Mouse (Mus musculus) intestine, embryonic 15.5 days (tissue): ENCODE results near the gene Pamr1. TPM values are rescaled to one million over a fixed set of nuclear protein-coding genes. Genes with fewer than 3 reads are reported as not detected.

Experiments used
- ATAC-seq: fragments of 200-750 bp; cut with Nextera tagmentation; 2 replicates; pipeline ENCODE4 v1.8.0; 2017; ENCODE audit warnings: moderate TSS enrichment, moderate library complexity
- H3K27ac ChIP-seq: fragments of 300-500 bp; sonication (generic); 2 replicates; pipeline ENCODE4 v1.5.1; 2015; ENCODE audit warnings: mild to moderate bottlenecking, inconsistent platforms
- H3K27me3 ChIP-seq: fragments of 300-500 bp; sonication (generic); replicated peaks from 2 replicates; pipeline ENCODE4 v1.6.1; 2015; ENCODE audit warnings: inconsistent platforms
- H3K36me3 ChIP-seq: fragments of 300-500 bp; sonication (generic); 2 replicates; pipeline ENCODE4 v1.6.1; 2015; ENCODE audit warnings: inconsistent platforms
- H3K4me1 ChIP-seq: fragments of 300-500 bp; sonication (generic); replicated peaks from 2 replicates; pipeline ENCODE4 v1.6.1; 2015; ENCODE audit warnings: inconsistent platforms
- H3K4me2 ChIP-seq: fragments of 300-500 bp; sonication (generic); replicated peaks from 2 replicates; pipeline ENCODE4 v1.6.1; 2015; ENCODE audit warnings: mild to moderate bottlenecking, inconsistent platforms
- H3K4me3 ChIP-seq: fragments of 300-500 bp; sonication (generic); replicated peaks from 2 replicates; pipeline ENCODE4 v1.5.1; 2015; ENCODE audit warnings: inconsistent platforms
- H3K9ac ChIP-seq: fragments of 300-500 bp; sonication (generic); 2 replicates; pipeline ENCODE4 v1.6.1; 2015; ENCODE audit warnings: inconsistent platforms
- H3K9me3 ChIP-seq: fragments of 300-500 bp; sonication (generic); 2 replicates; pipeline ENCODE4 v1.6.1; 2016; ENCODE audit warnings: inconsistent platforms
- WGBS: fragments of 180-500 bp; shearing (Covaris S2); methylation state at CpG from one replicate; pipeline ENCODE4 v1.1.7; 2015; 5-methylcytosine and 5-hydroxymethylcytosine counted together
- polyA plus RNA-seq: library from polyadenylated mRNA; unstranded; fragments of >200 nt; fragmentation: Nextera tagmentation; extraction: Ambion mirVana; gene quantifications from 2 replicates; pipeline ENCODE4 v1.2.1, GENCODE M21; 2015

Pamr1 gene
- polyA plus RNA-seq, 1 experiment from 2014 or later, result 43.5 TPM

GRCm38 (mm10) chr2:102655966-102656725, 106.3 kb downstream of the Pamr1 start:
- H3K4me3 ChIP-seq, result no peak overlapping the region
- 70% methylated on average over 8 of the region's 8 CpGs for WGBS
- ATAC-seq, result no peak
- peaks cover 6% of the 10 kb centered on the region; the same call in 1 of the 2 replicates for H3K4me1 ChIP-seq
- no peak overlapping the region for H3K9ac ChIP-seq
- H3K27me3 ChIP-seq, result peaks cover 33% of the 10 kb centered on the region
- H3K9me3 ChIP-seq, result no peaks in the 10 kb centered on the region
- H3K4me2 ChIP-seq, result no peak overlapping the region
- H3K27ac ChIP-seq, result no peak overlapping the region
- no peaks in the 10 kb centered on the region for H3K36me3 ChIP-seq

- no peak for ATAC-seq
- peaks cover 33% of the 10 kb centered on the region for H3K27me3 ChIP-seq
- peak overlapping the region; percentile 96 for H3K4me2 ChIP-seq
- WGBS, result 25% methylated on average over 7 of the region's 7 CpGs
- no peak overlapping the region for H3K9ac ChIP-seq
- H3K4me1 ChIP-seq, result peaks cover 6% of the 10 kb centered on the region; the same call in 1 of the 2 replicates
- H3K27ac ChIP-seq, result no peak overlapping the region
- H3K9me3 ChIP-seq, result no peaks in the 10 kb centered on the region
- H3K36me3 ChIP-seq, result no peaks in the 10 kb centered on the region
- H3K4me3 ChIP-seq, result no peak overlapping the region
These were observed 107.9 kb downstream of the Pamr1 start for GRCm38 (mm10) chr2:102657726-102658125.

GRCm38 (mm10) chr2:102658163-102658660, 108.4 kb downstream of the Pamr1 start, which contains the start of gene Slc1a2:
Gene Slc1a2, plus strand, starts transcription at chr2:102658659.
- WGBS, result 1% methylated on average over 20 of the region's 20 CpGs
- peak; percentile 26; the same call in 1 of the 2 replicates for ATAC-seq
- H3K9me3 ChIP-seq, result no peaks in the 10 kb centered on the region
- no peaks in the 10 kb centered on the region for H3K36me3 ChIP-seq
- peak within 1 kb of the TSS; percentile 63 for H3K4me3 ChIP-seq
- H3K27ac ChIP-seq, result no peak within 1 kb of the TSS
- peak within 1 kb of the TSS; percentile 48 for H3K9ac ChIP-seq
- peaks cover 33% of the 10 kb centered on the region for H3K27me3 ChIP-seq
- peak within 1 kb of the TSS; percentile 96 for H3K4me2 ChIP-seq
- peaks cover 6% of the 10 kb centered on the region; the same call in 1 of the 2 replicates for H3K4me1 ChIP-seq

- Histone ChIP-seq H3K9me3 (no peaks in the 10 kb centered on the region), H3K4me2 (peak overlapping the region; percentile 96), H3K9ac (peak overlapping the region; percentile 48), H3K27me3 (peaks cover 33% of the 10 kb centered on the region), H3K4me1 (peaks cover 6% of the 10 kb centered on the region; the same call in 1 of the 2 replicates), H3K36me3 (no peaks in the 10 kb centered on the region), H3K4me3 (peak overlapping the region; percentile 63), H3K27ac (no peak overlapping the region)
- peak; percentile 88 for ATAC-seq
- under 1% methylated on average over 79 of the region's 80 CpGs for WGBS
These were observed 109.1 kb downstream of the Pamr1 start for GRCm38 (mm10) chr2:102658661-102659520.

GRCm38 (mm10) chr2:102659521-102659830, 109.7 kb downstream of the Pamr1 start:
- peak overlapping the region; percentile 63 for H3K4me3 ChIP-seq
- no peak overlapping the region for H3K27ac ChIP-seq
- no peaks in the 10 kb centered on the region for H3K9me3 ChIP-seq
- peaks cover 6% of the 10 kb centered on the region; the same call in 1 of the 2 replicates for H3K4me1 ChIP-seq
- peaks cover 33% of the 10 kb centered on the region for H3K27me3 ChIP-seq
- H3K4me2 ChIP-seq, result peak overlapping the region; percentile 96
- H3K9ac ChIP-seq, result no peak overlapping the region
- 2% methylated on average over 10 of the region's 10 CpGs for WGBS
- no peaks in the 10 kb centered on the region for H3K36me3 ChIP-seq
- ATAC-seq, result no peak

- Histone ChIP-seq H3K27me3 (peaks cover 33% of the 10 kb centered on the region), H3K9ac (no peak overlapping the region), H3K36me3 (no peaks in the 10 kb centered on the region), H3K4me3 (no peak overlapping the region), H3K4me1 (peaks cover 6% of the 10 kb centered on the region; the same call in 1 of the 2 replicates), H3K27ac (no peak overlapping the region), H3K9me3 (no peaks in the 10 kb centered on the region), H3K4me2 (no peak overlapping the region)
- 63% methylated on average over 2 of the region's 2 CpGs for WGBS
- ATAC-seq, result no peak
These were observed 111.2 kb downstream of the Pamr1 start for GRCm38 (mm10) chr2:102661052-102661451.

- Histone ChIP-seq H3K27me3 (peaks cover 25% of the 10 kb centered on the region), H3K9ac (no peak overlapping the region), H3K4me1 (peaks cover 6% of the 10 kb centered on the region; the same call in 1 of the 2 replicates), H3K4me2 (no peak overlapping the region), H3K27ac (no peak overlapping the region), H3K4me3 (no peak overlapping the region), H3K36me3 (no peaks in the 10 kb centered on the region), H3K9me3 (no peaks in the 10 kb centered on the region)
- ATAC-seq, result no peak
- 63% methylated on average over 9 of the region's 9 CpGs for WGBS
These were observed 113.1 kb downstream of the Pamr1 start for GRCm38 (mm10) chr2:102662911-102663310.

- no peak overlapping the region for H3K27ac ChIP-seq
- WGBS, result 24% methylated on average over 6 of the region's 6 CpGs
- peaks cover 3% of the 10 kb centered on the region; the same call in 1 of the 2 replicates for H3K4me1 ChIP-seq
- H3K36me3 ChIP-seq, result no peaks in the 10 kb centered on the region
- no peak overlapping the region for H3K4me2 ChIP-seq
- H3K9me3 ChIP-seq, result no peaks in the 10 kb centered on the region
- H3K9ac ChIP-seq, result no peak overlapping the region
- no peak overlapping the region for H3K4me3 ChIP-seq
- peaks cover 22% of the 10 kb centered on the region for H3K27me3 ChIP-seq
- no peak for ATAC-seq
These were observed 113.5 kb downstream of the Pamr1 start for GRCm38 (mm10) chr2:102663339-102663738.

GRCm38 (mm10) chr2:102663865-102664264, 114.1 kb downstream of the Pamr1 start:
- no peak overlapping the region for H3K9ac ChIP-seq
- 61% methylated on average over 3 of the region's 3 CpGs for WGBS
- H3K27ac ChIP-seq, result no peak overlapping the region
- H3K4me1 ChIP-seq, result peaks cover 3% of the 10 kb centered on the region; the same call in 1 of the 2 replicates
- H3K9me3 ChIP-seq, result no peaks in the 10 kb centered on the region
- peaks cover 19% of the 10 kb centered on the region for H3K27me3 ChIP-seq
- H3K36me3 ChIP-seq, result no peaks in the 10 kb centered on the region
- no peak for ATAC-seq
- H3K4me3 ChIP-seq, result no peak overlapping the region
- H3K4me2 ChIP-seq, result no peak overlapping the region

- H3K36me3 ChIP-seq, result no peaks in the 10 kb centered on the region
- H3K4me1 ChIP-seq, result no peaks in the 10 kb centered on the region
- no peaks in the 10 kb centered on the region for H3K9me3 ChIP-seq
- ATAC-seq, result no peak
- no peak overlapping the region for H3K4me2 ChIP-seq
- H3K4me3 ChIP-seq, result no peak overlapping the region
- whole genome bisulfite sequencing, result 74% methylated on average over 6 of the region's 6 CpGs
- H3K9ac ChIP-seq, result no peak overlapping the region
- H3K27ac ChIP-seq, result no peak overlapping the region
- H3K27me3 ChIP-seq, result no peaks in the 10 kb centered on the region
These were observed 118.2 kb downstream of the Pamr1 start for GRCm38 (mm10) chr2:102667981-102668380.

GRCm38 (mm10) chr2:102669580-102669979, 119.8 kb downstream of the Pamr1 start:
- 15% methylated on average over 6 of the region's 6 CpGs for WGBS
- Histone ChIP-seq H3K27ac (no peak overlapping the region), H3K36me3 (no peaks in the 10 kb centered on the region), H3K4me2 (no peak overlapping the region), H3K4me1 (no peaks in the 10 kb centered on the region), H3K4me3 (no peak overlapping the region), H3K9ac (no peak overlapping the region), H3K27me3 (no peaks in the 10 kb centered on the region), H3K9me3 (no peaks in the 10 kb centered on the region)
- no peak for ATAC-seq

- H3K4me2 ChIP-seq, result no peak overlapping the region
- no peaks in the 10 kb centered on the region for H3K4me1 ChIP-seq
- H3K27me3 ChIP-seq, result no peaks in the 10 kb centered on the region
- no peaks in the 10 kb centered on the region for H3K9me3 ChIP-seq
- no peak overlapping the region for H3K27ac ChIP-seq
- no peak overlapping the region for H3K4me3 ChIP-seq
- ATAC-seq, result no peak
- 50% methylated on average over 2 of the region's 2 CpGs for WGBS
- H3K9ac ChIP-seq, result no peak overlapping the region
- no peaks in the 10 kb centered on the region for H3K36me3 ChIP-seq
These were observed 124.8 kb downstream of the Pamr1 start for GRCm38 (mm10) chr2:102674582-102674981.
